Mouse (Mus musculus): ENCODE measurements around the gene Hkdc1. TPM values are rescaled to one million over a fixed set of nuclear protein-coding genes. Genes with fewer than 3 reads are reported as not detected.

The Hkdc1 gene
- total RNA-seq, 2 experiments from 2014 or later: 1.4 TPM; not detected in 1

Other genes with a start within 250 kb of the Hkdc1 start
- 10 to 100 TPM; 29.4 to 37.0 TPM for gene Tspan15, start 191.2 kb downstream of the Hkdc1 start, total RNA-seq (2021)
- 10 to 100 TPM; 18.6 to 18.7 TPM for gene Tacr2, start 170.1 kb downstream of the Hkdc1 start, total RNA-seq (2021)
- 10 to 100 TPM; 36.0 to 49.8 TPM for gene Hk1, start 42.6 kb downstream of the Hkdc1 start, total RNA-seq (2021)
- gene 4930507D05Rik, start 27.0 kb upstream of the Hkdc1 start, total RNA-seq (2021): under 1 TPM; 0.48 to 0.78 TPM
- 10 to 100 TPM; 31.5 to 36.5 TPM for gene Supv3l1, start 27.2 kb upstream of the Hkdc1 start, total RNA-seq (2021)
- 10 to 100 TPM; 45.3 to 48.7 TPM for gene Vps26a, start 64.3 kb upstream of the Hkdc1 start, total RNA-seq (2021)
- 10 to 100 TPM; 23.9 to 38.9 TPM for gene Srgn, start 105.0 kb upstream of the Hkdc1 start, total RNA-seq (2021)
- 10 to 100 TPM; 39.2 to 42.1 TPM for gene Kif1bp, start 156.0 kb upstream of the Hkdc1 start, total RNA-seq (2021)
- 10 to 100 TPM; 57.3 to 62.6 TPM for gene Ddx21, start 179.8 kb upstream of the Hkdc1 start, total RNA-seq (2021)
- 100 to 1,000 TPM; 141 to 143 TPM for gene Ddx50, start 228.7 kb upstream of the Hkdc1 start, total RNA-seq (2021)

Measured in adrenal gland, postnatal 4 days (tissue).